Mouse (Mus musculus) liver, embryonic 15.5 days (tissue): ENCODE data around the gene Ttll1. TPM values are rescaled to one million over a fixed set of nuclear protein-coding genes. Genes with fewer than 3 reads are reported as not detected.
A peak's percentile ranks its signal among the peaks of the same experiment; 100 is the strongest.

ENCODE experiments used
- ATAC-seq: fragments of 200-750 bp; cut with Nextera tagmentation; 2 replicates; pipeline ENCODE4 v1.8.0; 2017; ENCODE audit warnings: moderate number of reproducible peaks, mild to moderate bottlenecking, moderate library complexity; ENCODE audit not compliant: insufficient read depth
- H3K27ac ChIP-seq: fragments of 300-500 bp; sonication (generic); replicated peaks from 2 replicates; pipeline ENCODE4 v1.5.1; 2015; ENCODE audit warnings: mild to moderate bottlenecking, inconsistent platforms
- H3K27me3 ChIP-seq: fragments of 300-500 bp; sonication (generic); 2 replicates; pipeline ENCODE4 v1.6.1; 2015; ENCODE audit warnings: mild to moderate bottlenecking, inconsistent platforms
- H3K36me3 ChIP-seq: fragments of 300-500 bp; sonication (generic); replicated peaks from 2 replicates; pipeline ENCODE4 v1.6.1; 2015; ENCODE audit warnings: moderate library complexity, mild to moderate bottlenecking, inconsistent platforms
- H3K4me1 ChIP-seq: fragments of 300-500 bp; sonication (generic); replicated peaks from 2 replicates; pipeline ENCODE4 v1.6.1; 2015; ENCODE audit warnings: inconsistent platforms
- H3K4me2 ChIP-seq: fragments of 300-500 bp; sonication (generic); 2 replicates; pipeline ENCODE4 v1.6.1; 2015; ENCODE audit warnings: moderate library complexity, mild to moderate bottlenecking, inconsistent platforms
- H3K4me3 ChIP-seq: fragments of 300-500 bp; sonication (generic); replicated peaks from 2 replicates; pipeline ENCODE4 v1.5.1; 2015; ENCODE audit warnings: mild to moderate bottlenecking, inconsistent platforms
- H3K9ac ChIP-seq: fragments of 300-500 bp; sonication (generic); 2 replicates; pipeline ENCODE4 v1.6.1; 2015; ENCODE audit warnings: moderate library complexity, mild to moderate bottlenecking, inconsistent platforms
- H3K9me3 ChIP-seq: fragments of 300-500 bp; sonication (generic); replicated peaks from 2 replicates; pipeline ENCODE4 v1.6.1; 2016; ENCODE audit warnings: inconsistent platforms
- WGBS: fragments of 180-500 bp; shearing (Covaris S2); methylation state at CpG from one replicate; pipeline ENCODE4 v1.1.7; 2015; ENCODE audit warnings: mixed read lengths; ENCODE audit not compliant: insufficient replicate concordance; 5-methylcytosine and 5-hydroxymethylcytosine counted together
- polyA plus RNA-seq: library from polyadenylated mRNA; unstranded; fragments of >200 nt; fragmentation: Nextera tagmentation; extraction: Ambion mirVana; gene quantifications from 2 replicates; pipeline ENCODE4 v1.2.1, GENCODE M21; 2015

Ttll1 gene
- polyA plus RNA-seq, 1 experiment from 2014 or later = 4.9 TPM

- Histone ChIP-seq H3K9ac (no peak overlapping the region), H3K4me1 (peaks cover 7% of the 10 kb centered on the region; the same call in 1 of the 2 replicates), H3K4me3 (no peak overlapping the region), H3K27me3 (peaks cover 17% of the 10 kb centered on the region), H3K36me3 (no peaks in the 10 kb centered on the region), H3K27ac (no peak overlapping the region), H3K9me3 (no peaks in the 10 kb centered on the region), H3K4me2 (no peak overlapping the region)
- 55% methylated on average over 17 of the region's 17 CpGs for WGBS
- ATAC-seq = no peak
These were observed 24.5 kb upstream of the Ttll1 start for GRCm38 (mm10) chr15:83534960-83535889.

GRCm38 (mm10) chr15:83532606-83533005 lies 21.9 kb upstream of the Ttll1 start:
- H3K4me3 ChIP-seq = no peak overlapping the region
- no peak for ATAC-seq

GRCm38 (mm10) chr15:83531961-83532469 lies 21.3 kb upstream of the Ttll1 start:
- WGBS = 67% methylated on average over 5 of the region's 5 CpGs
- ATAC-seq = no peak
- Histone ChIP-seq H3K36me3 (no peaks in the 10 kb centered on the region), H3K4me3 (no peak overlapping the region), H3K9me3 (no peaks in the 10 kb centered on the region), H3K27ac (no peak overlapping the region), H3K9ac (no peak overlapping the region), H3K4me2 (no peak overlapping the region), H3K27me3 (peaks cover 49% of the 10 kb centered on the region), H3K4me1 (peaks cover 15% of the 10 kb centered on the region)

More at GRCm38 (mm10) chr15:83532606-83533005, 21.9 kb upstream of the Ttll1 start:
- Histone ChIP-seq H3K4me2 (no peak overlapping the region), H3K9ac (no peak overlapping the region), H3K36me3 (no peaks in the 10 kb centered on the region), H3K4me1 (peaks cover 9% of the 10 kb centered on the region), H3K27ac (no peak overlapping the region), H3K9me3 (no peaks in the 10 kb centered on the region), H3K27me3 (peaks cover 43% of the 10 kb centered on the region)
- WGBS = 44% methylated on average over 7 of the region's 7 CpGs

GRCm38 (mm10) chr15:83530688-83531087 lies 20.0 kb upstream of the Ttll1 start:
- WGBS = 43% methylated on average over 6 of the region's 6 CpGs
- Histone ChIP-seq H3K27me3 (peaks cover 62% of the 10 kb centered on the region), H3K4me3 (no peak overlapping the region), H3K9me3 (no peaks in the 10 kb centered on the region), H3K9ac (no peak overlapping the region), H3K27ac (no peak overlapping the region; the same call in 1 of the 2 replicates), H3K4me1 (peaks cover 28% of the 10 kb centered on the region), H3K4me2 (no peak overlapping the region), H3K36me3 (no peaks in the 10 kb centered on the region)
- ATAC-seq = no peak

- no peak overlapping the region for H3K4me2 ChIP-seq
- no peaks in the 10 kb centered on the region for H3K9me3 ChIP-seq
- no peak for ATAC-seq
- peaks cover 30% of the 10 kb centered on the region for H3K4me1 ChIP-seq
- no peak overlapping the region; the same call in 1 of the 2 replicates for H3K27ac ChIP-seq
- no peaks in the 10 kb centered on the region for H3K36me3 ChIP-seq
- no peak overlapping the region for H3K9ac ChIP-seq
- 32% methylated on average over 9 of the region's 9 CpGs for WGBS
- H3K4me3 ChIP-seq = no peak overlapping the region
- H3K27me3 ChIP-seq = peaks cover 67% of the 10 kb centered on the region
These were observed 19.5 kb upstream of the Ttll1 start for GRCm38 (mm10) chr15:83530233-83530632.

- no peak for ATAC-seq
- H3K27ac ChIP-seq = no peak overlapping the region
- WGBS = 53% methylated on average over 5 of the region's 5 CpGs
- H3K9ac ChIP-seq = no peak overlapping the region
- H3K36me3 ChIP-seq = no peaks in the 10 kb centered on the region
- H3K4me1 ChIP-seq = peaks cover 30% of the 10 kb centered on the region
- H3K9me3 ChIP-seq = no peaks in the 10 kb centered on the region
- no peak overlapping the region for H3K4me3 ChIP-seq
- H3K4me2 ChIP-seq = no peak overlapping the region
- H3K27me3 ChIP-seq = peaks cover 71% of the 10 kb centered on the region
These were observed 19.1 kb upstream of the Ttll1 start for GRCm38 (mm10) chr15:83529765-83530164.

- no peaks in the 10 kb centered on the region for H3K9me3 ChIP-seq
- H3K36me3 ChIP-seq = no peaks in the 10 kb centered on the region
- no peak overlapping the region for H3K9ac ChIP-seq
- H3K27me3 ChIP-seq = peaks cover 80% of the 10 kb centered on the region
- no peak overlapping the region for H3K4me3 ChIP-seq
- no peak overlapping the region for H3K27ac ChIP-seq
- no peak for ATAC-seq
- no peak overlapping the region for H3K4me2 ChIP-seq
- 51% methylated on average over 4 of the region's 4 CpGs for WGBS
- peaks cover 37% of the 10 kb centered on the region for H3K4me1 ChIP-seq
These were observed 18.2 kb upstream of the Ttll1 start for GRCm38 (mm10) chr15:83528892-83529291.

GRCm38 (mm10) chr15:83527747-83528146 lies 17.1 kb upstream of the Ttll1 start:
- 51% methylated on average over 2 of the region's 2 CpGs for WGBS
- Histone ChIP-seq H3K27ac (no peak overlapping the region), H3K9me3 (no peaks in the 10 kb centered on the region), H3K4me3 (peak overlapping the region; percentile 59; the same call in 1 of the 2 replicates), H3K9ac (no peak overlapping the region), H3K4me2 (peak overlapping the region; percentile 82), H3K36me3 (no peaks in the 10 kb centered on the region), H3K4me1 (peaks cover 45% of the 10 kb centered on the region), H3K27me3 (peaks cover 89% of the 10 kb centered on the region)
- no peak for ATAC-seq

GRCm38 (mm10) chr15:83527092-83527437 lies 16.4 kb upstream of the Ttll1 start:
- H3K4me1 ChIP-seq = peaks cover 45% of the 10 kb centered on the region
- H3K27me3 ChIP-seq = peaks cover 89% of the 10 kb centered on the region
- H3K36me3 ChIP-seq = no peaks in the 10 kb centered on the region
- 4% methylated on average over 26 of the region's 26 CpGs for WGBS
- no peak for ATAC-seq
- peak overlapping the region; percentile 82 for H3K4me2 ChIP-seq
- no peak overlapping the region for H3K27ac ChIP-seq
- no peaks in the 10 kb centered on the region for H3K9me3 ChIP-seq
- H3K9ac ChIP-seq = peak overlapping the region; percentile 35; the same call in 1 of the 2 replicates
- H3K4me3 ChIP-seq = peak overlapping the region; percentile 59

- H3K27ac ChIP-seq = no peak within 1 kb of the TSS
- under 1% methylated on average over 45 of the region's 45 CpGs for WGBS
- H3K36me3 ChIP-seq = no peaks in the 10 kb centered on the region
- peak; percentile 51 for ATAC-seq
- peak within 1 kb of the TSS; percentile 59 for H3K4me3 ChIP-seq
- H3K9ac ChIP-seq = peak within 1 kb of the TSS; percentile 35; the same call in 1 of the 2 replicates
- H3K27me3 ChIP-seq = peaks cover 88% of the 10 kb centered on the region
- H3K4me1 ChIP-seq = peaks cover 45% of the 10 kb centered on the region
- H3K9me3 ChIP-seq = no peaks in the 10 kb centered on the region
- H3K4me2 ChIP-seq = peak within 1 kb of the TSS; percentile 82
These were observed 15.9 kb upstream of the Ttll1 start, which contains the start of gene Bik for GRCm38 (mm10) chr15:83526424-83527091. Bik (plus strand) TSS chr15:83526862.

- Histone ChIP-seq H3K27me3 (peaks cover 76% of the 10 kb centered on the region), H3K4me3 (no peak overlapping the region), H3K27ac (0 out of 2 replicates have a peak overlapping the region, but pooled peaks have one; percentile 10), H3K36me3 (no peaks in the 10 kb centered on the region), H3K4me2 (no peak overlapping the region), H3K4me1 (peaks cover 37% of the 10 kb centered on the region), H3K9ac (no peak overlapping the region), H3K9me3 (no peaks in the 10 kb centered on the region)
- WGBS = 71% methylated on average over 3 of the region's 3 CpGs
- no peak for ATAC-seq
These were observed 13.6 kb upstream of the Ttll1 start for GRCm38 (mm10) chr15:83524333-83524729.
